Mouse (Mus musculus): ENCODE measurements at regions not wholly inside any gene's neighbourhood (a gene's known extent, or its start where the extent isn't known, plus 50 kb on each side); places are given as distances from the start of the nearest gene placed in this dataset.

GRCm38 (mm10) chrX:10904889-10905288 is 190.1 kb downstream of the Mid1ip1 start:
- ATAC-seq (ENCODE audit: low FRiP score, low TSS enrichment) (no peak), DNase-seq (ENCODE audit: low spot score) (no peak)
- TF ChIP-seq CTCF (IDR thresholded peaks at IDR 0.05; ENCODE audit: low read depth), result no peak
- TF ChIP-seq EP300 (optimal IDR thresholded peaks at IDR 0.05), result no peak
- WGBS, result 54% methylated on average over 3 of the region's 3 CpGs
- no peak overlapping the region for H3K4me3 ChIP-seq (ENCODE audit: low read depth, low read length)
- H3K36me3 ChIP-seq (ENCODE audit: control insufficient read depth, insufficient read depth, low read length), result no peaks in the 10 kb centered on the region
- H3K9ac ChIP-seq (ENCODE audit: low read length), result no peak overlapping the region
- no peaks in the 10 kb centered on the region for H3K27me3 ChIP-seq (ENCODE audit: control insufficient read depth, insufficient read depth, low read length)
- no peaks in the 10 kb centered on the region for H3K4me1 ChIP-seq (replicated peaks; ENCODE audit: control insufficient read depth, insufficient read depth)
- no peaks in the 10 kb centered on the region for H3K9me3 ChIP-seq (ENCODE audit: control insufficient read depth, low read length)
- no peak overlapping the region for H3K4me2 ChIP-seq (replicated peaks; ENCODE audit: low read depth)
- no peak overlapping the region for H3K27ac ChIP-seq (replicated peaks)

- peak; percentile 53 for DNase-seq (ENCODE audit: low spot score)
- Histone ChIP-seq H3K4me1 (replicated peaks; ENCODE audit: control insufficient read depth, insufficient read depth) (no peaks in the 10 kb centered on the region), H3K9me3 (ENCODE audit: control insufficient read depth, low read length) (no peaks in the 10 kb centered on the region), H3K9ac (ENCODE audit: low read length) (no peak overlapping the region), H3K4me2 (replicated peaks; ENCODE audit: low read depth) (no peak overlapping the region), H3K27me3 (ENCODE audit: control insufficient read depth, insufficient read depth, low read length) (no peaks in the 10 kb centered on the region), H3K27ac (replicated peaks) (no peak overlapping the region), H3K36me3 (ENCODE audit: control insufficient read depth, insufficient read depth, low read length) (no peaks in the 10 kb centered on the region), H3K4me3 (ENCODE audit: low read depth, low read length) (no peak overlapping the region)
- TF ChIP-seq CTCF (IDR thresholded peaks at IDR 0.05; ENCODE audit: low read depth) (no peak), EP300 (optimal IDR thresholded peaks at IDR 0.05) (no peak)
- WGBS, result 66% methylated on average over 14 of the region's 14 CpGs
- peak; percentile 65; the same call in 1 of the 2 replicates for ATAC-seq (ENCODE audit: low FRiP score, low TSS enrichment)
Measured at GRCm38 (mm10) chrX:10911127-10912061, 196.6 kb downstream of the Mid1ip1 start.
